Mouse (Mus musculus): ENCODE results near the gene Shld2.

- TF ChIP-seq CTCF (IDR thresholded peaks at IDR 0.05; ENCODE audit: insufficient read depth, low read depth, low read length) (no peak), POLR2A (IDR thresholded peaks at IDR 0.05; ENCODE audit: insufficient read depth, low read depth, low read length) (no peak)
Observed at GRCm38 (mm10) chr14:34317431-34317830, 7.1 kb upstream of the Shld2 start.
